Mouse (Mus musculus): ENCODE measurements around the gene Chaf1a.

DNA sequence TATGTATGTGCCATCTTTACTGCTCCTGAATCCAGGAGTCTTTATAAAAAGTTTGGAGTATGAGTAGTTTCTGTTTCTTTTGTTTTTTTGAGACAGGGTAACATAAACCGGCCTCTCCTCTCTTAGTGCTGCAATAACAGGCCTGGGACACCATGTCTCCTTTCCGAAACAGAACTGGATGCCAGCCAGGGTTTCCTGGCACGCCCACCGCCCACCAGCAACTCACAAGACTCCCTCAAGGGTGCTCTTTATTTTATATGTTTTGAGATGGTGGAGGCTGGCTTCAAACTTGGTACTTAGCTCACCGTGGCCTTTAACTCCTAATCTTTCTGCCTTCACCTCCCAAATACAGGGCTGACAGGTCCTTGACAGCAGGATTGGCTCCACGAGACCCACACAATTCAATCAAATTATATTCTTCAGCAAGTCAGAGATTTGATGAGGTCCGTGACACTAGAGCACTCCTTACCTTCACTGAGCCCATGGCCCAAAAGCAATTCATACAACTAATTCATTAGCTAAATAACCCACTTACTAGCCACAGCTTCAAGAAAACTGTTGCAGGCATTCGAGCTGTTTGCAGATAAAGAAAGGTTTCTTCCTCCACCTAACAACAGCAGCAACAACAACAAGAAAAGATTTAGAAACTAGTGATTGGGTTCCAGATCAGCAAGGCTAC lies 1.5 kb upstream of the Chaf1a start:
- TF ChIP-seq EP300 (optimal IDR thresholded peaks at IDR 0.05) (no peak), CTCF (IDR thresholded peaks at IDR 0.05; ENCODE audit: low read depth) (no peak)
